Mouse (Mus musculus) stomach, embryonic 14.5 days (tissue): ENCODE measurements around the gene Ptprm. TPM values are rescaled to one million over a fixed set of nuclear protein-coding genes. Genes with fewer than 3 reads are reported as not detected.

ENCODE experiments used
- ATAC-seq: fragments of 200-750 bp; cut with Nextera tagmentation; 2 replicates; pipeline ENCODE4 v1.8.0; 2017; ENCODE audit warnings: low read depth, moderate TSS enrichment; ENCODE audit not compliant: insufficient number of reproducible peaks, insufficient read depth, low FRiP score
- H3K27ac ChIP-seq: fragments of 300-500 bp; sonication (generic); 2 replicates; pipeline ENCODE4 v1.5.1; 2014; ENCODE audit warnings: mild to moderate bottlenecking, low read length, moderate library complexity, mixed read lengths
- H3K27me3 ChIP-seq: fragments of 300-500 bp; sonication (generic); 2 replicates; pipeline ENCODE4 v1.6.1; 2014; ENCODE audit warnings: low read length, control low read depth, mixed read lengths; ENCODE audit not compliant: control insufficient read depth, insufficient read depth
- H3K36me3 ChIP-seq: fragments of 300-500 bp; sonication (generic); 2 replicates; pipeline ENCODE4 v1.6.1; 2014; ENCODE audit warnings: mild to moderate bottlenecking, control low read depth, low read length, moderate library complexity, mixed read lengths; ENCODE audit not compliant: control insufficient read depth, insufficient read depth
- H3K4me1 ChIP-seq: fragments of 300-500 bp; sonication (generic); 2 replicates; pipeline ENCODE4 v1.6.1; 2014; ENCODE audit warnings: low read length, control low read depth, mixed read lengths; ENCODE audit not compliant: control insufficient read depth, insufficient read depth
- H3K4me2 ChIP-seq: fragments of 300-500 bp; sonication (generic); replicated peaks from 2 replicates; pipeline ENCODE4 v1.6.1; 2014; ENCODE audit warnings: low read depth, low read length, control low read depth
- H3K4me3 ChIP-seq: fragments of 300-500 bp; sonication (generic); 2 replicates; pipeline ENCODE4 v1.5.1; 2014; ENCODE audit warnings: low read depth, low read length, control low read depth
- H3K9ac ChIP-seq: fragments of 300-500 bp; sonication (generic); replicated peaks from 2 replicates; pipeline ENCODE4 v1.6.1; 2014; ENCODE audit warnings: low read depth, mild to moderate bottlenecking, control low read depth, low read length, moderate library complexity, mixed read lengths
- H3K9me3 ChIP-seq: fragments of 300-500 bp; sonication (generic); 2 replicates; pipeline ENCODE4 v1.6.1; 2016; ENCODE audit warnings: low read depth, low read length, control low read depth; ENCODE audit not compliant: control insufficient read depth
- WGBS: fragments of 180-500 bp; shearing (Covaris S2); extraction: QIAGEN DNeasy Blood & Tissue Kit; methylation state at CpG from one replicate; pipeline ENCODE4 v1.1.7; 2014; 5-methylcytosine and 5-hydroxymethylcytosine counted together
- polyA plus RNA-seq: library from polyadenylated mRNA; unstranded; fragments of >200 nt; fragmentation: Nextera tagmentation; extraction: Ambion mirVana; gene quantifications from 2 replicates; pipeline ENCODE4 v1.2.1, GENCODE M21; 2014

The Ptprm gene
- polyA plus RNA-seq, 1 experiment from 2014 or later: 17.7 TPM

- Histone ChIP-seq H3K4me3 (no peak overlapping the region), H3K9me3 (no peaks in the 10 kb centered on the region), H3K4me2 (no peak overlapping the region), H3K4me1 (no peaks in the 10 kb centered on the region), H3K36me3 (no peaks in the 10 kb centered on the region), H3K9ac (no peak overlapping the region), H3K27me3 (no peaks in the 10 kb centered on the region), H3K27ac (no peak overlapping the region)
- no peak for ATAC-seq
- 57% methylated on average over 8 of the region's 8 CpGs for WGBS
These were observed 615.4 kb downstream of the Ptprm start for GRCm38 (mm10) chr17:66738779-66739345.

DNA sequence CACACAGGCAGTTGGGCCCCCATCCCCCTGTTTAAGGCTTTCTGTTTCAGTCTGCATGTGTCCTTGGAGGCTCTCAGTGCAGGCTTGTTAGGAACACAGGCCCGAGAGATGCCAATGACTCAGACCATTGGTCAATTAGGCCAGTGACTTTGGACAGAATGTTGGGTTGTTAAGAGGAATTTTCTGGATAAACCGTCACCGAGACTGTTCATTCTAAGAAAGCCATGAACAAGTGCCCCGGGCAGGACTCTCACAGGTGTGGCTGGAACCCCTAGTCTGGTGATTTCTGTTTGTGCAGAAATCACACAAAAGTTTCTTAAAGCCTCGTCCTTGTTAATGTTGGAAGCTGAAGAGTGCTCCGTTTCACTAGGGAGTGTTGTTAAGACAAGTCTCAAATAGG lies 615.9 kb downstream of the Ptprm start:
- no peak for ATAC-seq
- WGBS: 75% methylated on average over 6 of the region's 6 CpGs
- Histone ChIP-seq H3K9ac (no peak overlapping the region), H3K4me1 (no peaks in the 10 kb centered on the region), H3K9me3 (no peaks in the 10 kb centered on the region), H3K4me2 (no peak overlapping the region), H3K27me3 (no peaks in the 10 kb centered on the region), H3K4me3 (no peak overlapping the region), H3K27ac (no peak overlapping the region), H3K36me3 (no peaks in the 10 kb centered on the region)

DNA sequence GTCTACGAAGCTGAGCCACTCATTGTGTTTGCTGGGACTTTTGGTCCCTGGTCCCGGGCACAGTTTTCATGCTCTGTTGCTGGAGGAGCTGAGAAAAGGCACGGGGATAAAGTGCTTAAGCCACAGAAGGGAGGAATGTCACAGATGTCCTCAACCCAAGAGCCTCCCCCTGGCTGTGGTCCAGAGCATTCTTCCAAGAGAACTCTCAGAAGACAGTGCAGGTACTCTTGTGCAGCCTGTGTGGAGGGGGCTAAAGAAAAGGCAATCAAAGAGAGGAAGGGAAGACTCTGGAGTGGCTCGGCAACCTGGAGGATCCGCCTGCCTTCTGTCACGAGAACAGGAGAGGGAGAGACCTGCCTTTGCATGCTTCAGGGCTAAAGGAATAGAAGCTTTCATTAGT lies 617.8 kb downstream of the Ptprm start:
- 59% methylated on average over 6 of the region's 6 CpGs for WGBS
- no peak for ATAC-seq

DNA sequence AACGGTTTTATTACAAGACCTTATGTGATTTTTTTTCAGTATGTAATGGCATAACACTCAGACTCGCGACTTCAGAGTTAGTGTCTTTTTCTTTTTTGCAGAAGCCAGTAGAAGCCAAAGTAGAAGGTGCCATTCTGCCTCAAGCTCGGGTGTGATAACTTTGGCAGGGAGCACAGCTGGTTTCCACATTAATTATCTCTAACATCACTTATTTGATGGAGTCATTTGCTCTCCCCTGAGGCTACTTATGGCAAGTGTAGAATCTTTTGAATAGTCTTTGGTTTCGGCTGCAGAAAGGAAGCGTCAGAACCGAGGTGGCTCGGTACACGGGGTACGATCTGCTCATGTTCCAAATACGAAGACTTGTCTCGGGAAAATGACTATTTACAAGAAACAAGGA lies 620.7 kb downstream of the Ptprm start:
- H3K4me3 ChIP-seq: no peak overlapping the region
- ATAC-seq: no peak
- no peak overlapping the region for H3K4me2 ChIP-seq
- H3K9ac ChIP-seq: no peak overlapping the region
- H3K36me3 ChIP-seq: no peaks in the 10 kb centered on the region
- no peaks in the 10 kb centered on the region for H3K4me1 ChIP-seq
- H3K27me3 ChIP-seq: no peaks in the 10 kb centered on the region
- no peaks in the 10 kb centered on the region for H3K9me3 ChIP-seq
- no peak overlapping the region for H3K27ac ChIP-seq
- 79% methylated on average over 12 of the region's 12 CpGs for WGBS

More for the DNA sequence above, 617.8 kb downstream of the Ptprm start:
- H3K27me3 ChIP-seq: no peaks in the 10 kb centered on the region
- H3K9me3 ChIP-seq: no peaks in the 10 kb centered on the region
- no peak overlapping the region for H3K4me3 ChIP-seq
- no peak overlapping the region for H3K27ac ChIP-seq
- no peak overlapping the region for H3K9ac ChIP-seq
- H3K4me1 ChIP-seq: no peaks in the 10 kb centered on the region
- H3K4me2 ChIP-seq: no peak overlapping the region
- no peaks in the 10 kb centered on the region for H3K36me3 ChIP-seq

DNA sequence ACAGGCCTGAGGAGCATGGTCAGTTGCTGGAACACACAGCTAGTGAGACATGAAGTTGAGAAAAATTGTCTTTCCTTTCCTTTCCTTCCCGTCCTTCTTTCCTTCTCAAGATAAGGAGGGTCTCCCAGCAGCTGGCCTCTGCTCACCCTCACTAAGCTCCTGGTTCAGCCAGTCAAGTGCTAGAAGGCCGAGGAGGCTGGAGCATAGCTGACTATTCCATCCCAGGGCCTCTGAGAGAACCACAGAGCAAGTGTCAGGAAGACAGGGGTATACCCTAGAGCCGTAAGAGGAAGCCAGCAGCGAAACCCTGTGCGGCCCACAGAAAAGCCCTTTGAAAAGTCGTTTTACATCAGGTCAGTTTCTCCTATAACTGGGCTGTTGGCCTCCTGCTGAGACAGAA lies 624.3 kb downstream of the Ptprm start:
- no peak overlapping the region for H3K9ac ChIP-seq
- H3K36me3 ChIP-seq: no peaks in the 10 kb centered on the region
- H3K9me3 ChIP-seq: no peaks in the 10 kb centered on the region
- no peak overlapping the region for H3K4me2 ChIP-seq
- H3K4me3 ChIP-seq: no peak overlapping the region
- H3K27ac ChIP-seq: no peak overlapping the region
- no peak for ATAC-seq
- 70% methylated on average over 6 of the region's 6 CpGs for WGBS
- no peaks in the 10 kb centered on the region for H3K27me3 ChIP-seq
- no peaks in the 10 kb centered on the region for H3K4me1 ChIP-seq

DNA sequence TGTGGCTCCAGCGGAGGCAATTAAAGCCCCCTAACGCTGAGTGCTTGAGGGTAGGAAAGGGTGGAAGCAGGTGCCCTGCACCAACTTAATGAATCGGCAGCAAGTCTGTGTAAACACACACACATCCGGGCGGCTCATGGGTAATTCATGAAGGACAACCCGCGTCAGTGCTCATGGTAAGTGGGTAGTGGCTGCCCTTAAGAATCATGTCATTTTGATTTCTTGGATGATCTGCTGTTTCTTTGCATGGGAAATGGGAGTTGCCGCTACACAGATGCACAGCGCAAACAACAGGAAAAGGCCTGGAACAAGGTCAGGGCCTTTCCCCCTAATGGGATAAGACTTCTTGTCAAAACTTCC lies 633.3 kb downstream of the Ptprm start:
- H3K27ac ChIP-seq: no peak overlapping the region
- no peak overlapping the region for H3K4me3 ChIP-seq
- no peaks in the 10 kb centered on the region for H3K9me3 ChIP-seq
- ATAC-seq: no peak
- no peaks in the 10 kb centered on the region for H3K36me3 ChIP-seq
- H3K4me1 ChIP-seq: 0 out of 2 replicates have a peak, but pooled peaks cover 4% of the 10 kb centered on the region
- H3K4me2 ChIP-seq: no peak overlapping the region
- H3K9ac ChIP-seq: no peak overlapping the region
- 45% methylated on average over 9 of the region's 9 CpGs for WGBS
- no peaks in the 10 kb centered on the region for H3K27me3 ChIP-seq

DNA sequence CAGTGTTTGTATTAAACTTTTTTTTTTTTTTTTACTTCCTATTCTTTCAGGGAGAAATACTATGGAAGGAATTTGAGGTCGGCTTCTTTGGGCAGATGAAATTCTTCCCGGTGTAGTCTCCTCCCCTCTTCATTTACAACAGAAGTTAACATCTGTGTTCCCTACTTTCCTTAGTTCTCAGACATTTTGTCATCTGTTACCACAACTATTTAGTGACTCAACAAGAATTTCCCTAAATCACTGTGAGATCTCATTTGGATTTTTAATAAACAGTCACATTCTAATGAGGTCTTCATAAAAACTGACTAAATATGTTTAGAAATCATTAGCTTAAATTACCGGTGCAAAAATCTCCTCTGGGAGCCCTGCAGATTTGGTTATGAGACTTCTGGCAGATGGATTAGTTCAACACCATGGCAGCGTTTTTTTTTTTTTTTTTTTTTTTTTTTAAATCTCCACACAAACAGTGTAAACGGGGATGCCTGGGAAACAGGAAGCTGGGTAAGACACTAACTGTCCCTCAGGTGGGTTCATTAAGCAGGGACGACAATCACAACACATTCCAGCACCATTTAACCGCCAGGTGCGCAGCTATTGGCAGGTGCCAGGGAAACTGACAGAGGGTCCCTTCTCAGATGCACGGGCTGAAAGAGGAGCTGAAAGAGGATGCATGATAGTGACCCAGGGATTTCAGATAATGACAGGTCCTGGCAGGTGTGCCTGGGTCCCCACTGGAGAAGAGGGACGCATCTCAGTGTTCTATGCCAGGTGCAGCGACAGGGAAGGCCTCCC lies 633.9 kb downstream of the Ptprm start:
- no peaks in the 10 kb centered on the region for H3K9me3 ChIP-seq
- no peak overlapping the region for H3K4me3 ChIP-seq
- no peaks in the 10 kb centered on the region for H3K27me3 ChIP-seq
- no peak overlapping the region for H3K9ac ChIP-seq
- WGBS: 43% methylated on average over 11 of the region's 11 CpGs
- no peak overlapping the region for H3K27ac ChIP-seq
- no peak for ATAC-seq
- H3K36me3 ChIP-seq: no peaks in the 10 kb centered on the region
- H3K4me1 ChIP-seq: 0 out of 2 replicates have a peak, but pooled peaks cover 4% of the 10 kb centered on the region
- no peak overlapping the region for H3K4me2 ChIP-seq

DNA sequence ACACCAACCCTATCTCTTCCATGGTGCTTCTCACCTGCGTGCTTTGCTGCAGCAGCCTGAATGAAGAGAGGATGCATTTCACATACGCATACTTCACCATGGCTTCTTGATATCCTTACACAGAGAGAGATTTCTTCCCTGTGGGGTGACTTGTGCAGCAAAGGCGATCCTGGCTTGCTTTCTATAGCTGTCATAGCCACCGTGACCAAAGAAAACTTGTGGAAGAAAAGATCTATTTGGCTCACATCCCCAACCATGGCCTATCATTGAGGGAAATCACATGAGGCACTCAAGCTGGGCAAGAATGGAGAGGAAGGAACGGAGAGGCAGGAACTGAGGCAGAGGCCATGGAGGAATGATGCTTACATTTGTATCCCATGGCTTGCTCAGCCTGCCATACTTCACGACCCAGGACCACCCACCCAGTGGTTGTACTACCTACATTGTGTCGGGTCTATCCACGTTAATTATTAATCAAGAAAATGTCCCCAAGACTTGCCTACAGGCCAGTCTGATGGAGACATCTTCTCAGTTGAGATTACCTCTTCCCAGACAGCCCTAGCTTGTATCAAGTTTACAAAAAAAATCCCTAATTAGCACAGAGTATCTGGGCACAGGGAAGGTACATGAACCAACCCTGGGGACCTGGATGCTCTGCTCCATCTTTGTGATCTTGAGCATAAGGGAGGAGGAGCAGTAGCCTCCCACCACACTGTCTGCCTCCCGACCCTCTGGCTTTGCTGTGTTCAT lies 641.6 kb downstream of the Ptprm start:
- Histone ChIP-seq H3K36me3 (no peaks in the 10 kb centered on the region), H3K27ac (no peak overlapping the region), H3K27me3 (no peaks in the 10 kb centered on the region), H3K4me2 (no peak overlapping the region), H3K9me3 (no peaks in the 10 kb centered on the region), H3K4me1 (peaks cover 8% of the 10 kb centered on the region; the same call in 1 of the 2 replicates), H3K4me3 (no peak overlapping the region), H3K9ac (no peak overlapping the region)
- no peak for ATAC-seq
- WGBS: 88% methylated on average over 9 of the region's 9 CpGs
